In the genomic region with DNA sequence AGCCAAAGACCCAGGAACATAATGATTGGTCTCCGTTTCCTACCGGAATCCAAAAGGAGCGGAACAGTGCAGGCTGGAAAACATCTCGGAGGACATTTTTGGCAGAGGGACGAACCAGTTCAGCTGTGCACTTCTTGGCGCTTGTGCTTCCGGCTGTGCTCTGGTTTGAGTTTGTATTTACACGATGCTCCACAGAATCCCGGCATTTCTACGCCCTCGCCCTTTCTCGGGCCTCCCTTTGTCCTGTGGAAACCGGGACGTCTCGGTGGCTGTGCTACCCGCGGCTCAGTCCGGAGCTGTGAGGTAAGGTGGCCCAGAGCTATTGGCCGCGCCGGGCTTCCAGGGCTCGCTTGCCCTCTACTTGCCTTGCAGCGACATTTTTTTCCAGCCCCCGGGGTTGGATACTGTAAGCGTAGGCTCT, we compare ENCODE assay signal across 7 mouse cellular contexts. TPM values are rescaled to one million over a fixed set of nuclear protein-coding genes. Genes with fewer than 3 reads are reported as not detected.
A peak's percentile ranks its signal among the peaks of the same experiment; 100 is the strongest.
DNase-seq lines count a peak whose midpoint lies in the region; ATAC-seq lines count a peak whose summit lies in the region.

Gene Mrps31 (plus strand): TSS at position 80 of the 421 bp plus-strand sequence.

- peak within 1 kb of the TSS; percentile 57; the same call in 1 of the 2 replicates for H3K27ac ChIP-seq in embryonic facial prominence, embryonic 11.5 days (replicated peaks; ENCODE audit: low read depth, low read length)
- H3K27ac ChIP-seq in limb, embryonic 11.5 days (replicated peaks; ENCODE audit: low read depth, low read length): no peak within 1 kb of the TSS
- H3K27ac ChIP-seq in midbrain, embryonic 14.5 days (replicated peaks; ENCODE audit: low read depth, low read length): peak within 1 kb of the TSS; percentile 81

- peak within 1 kb of the TSS; percentile 69 for H3K4me3 ChIP-seq in embryonic facial prominence, embryonic 11.5 days (ENCODE audit: low read depth, low read length)
- peak within 1 kb of the TSS; percentile 73 for H3K4me3 ChIP-seq in limb, embryonic 11.5 days (ENCODE audit: low read depth, low read length)
- H3K4me3 ChIP-seq in midbrain, embryonic 14.5 days (replicated peaks; ENCODE audit: low read depth, low read length): peak within 1 kb of the TSS; percentile 80

- H3K27me3 ChIP-seq in embryonic facial prominence, embryonic 11.5 days (ENCODE audit: control insufficient read depth, insufficient read depth, low read length): no peaks in the 10 kb centered on the region
- H3K27me3 ChIP-seq in limb, embryonic 11.5 days (ENCODE audit: control insufficient read depth, insufficient read depth, low read length): no peaks in the 10 kb centered on the region
- H3K27me3 ChIP-seq in midbrain, embryonic 14.5 days (ENCODE audit: control insufficient read depth, insufficient read depth, low read length): no peaks in the 10 kb centered on the region

- WGBS in embryonic facial prominence, embryonic 11.5 days: under 1% methylated on average over 25 of the region's 25 CpGs
- WGBS in limb, embryonic 11.5 days: under 1% methylated on average over 25 of the region's 25 CpGs
- WGBS in midbrain, embryonic 14.5 days: under 1% methylated on average over 25 of the region's 25 CpGs

- H3K4me1 ChIP-seq in embryonic facial prominence, embryonic 11.5 days (ENCODE audit: control insufficient read depth, insufficient read depth, low read length): no peaks in the 10 kb centered on the region
- H3K4me1 ChIP-seq in limb, embryonic 11.5 days (ENCODE audit: control insufficient read depth, insufficient read depth, low read length): peaks cover 4% of the 10 kb centered on the region; the same call in 1 of the 2 replicates
- H3K4me1 ChIP-seq in midbrain, embryonic 14.5 days (ENCODE audit: control insufficient read depth, insufficient read depth, low read length): peaks cover 7% of the 10 kb centered on the region

- peak within 1 kb of the TSS; percentile 79 for H3K9ac ChIP-seq in embryonic facial prominence, embryonic 11.5 days (replicated peaks; ENCODE audit: low read length)
- H3K9ac ChIP-seq in limb, embryonic 11.5 days (ENCODE audit: low read length): peak within 1 kb of the TSS; percentile 83
- peak within 1 kb of the TSS; percentile 89 for H3K9ac ChIP-seq in midbrain, embryonic 14.5 days (replicated peaks; ENCODE audit: low read length)

- H3K9me3 ChIP-seq in embryonic facial prominence, embryonic 11.5 days (replicated peaks; ENCODE audit: control insufficient read depth, low read length): no peaks in the 10 kb centered on the region
- no peaks in the 10 kb centered on the region for H3K9me3 ChIP-seq in limb, embryonic 11.5 days (ENCODE audit: control insufficient read depth, low read length)
- H3K9me3 ChIP-seq in midbrain, embryonic 14.5 days (ENCODE audit: control insufficient read depth, low read length): no peaks in the 10 kb centered on the region

- peak; percentile 83 for ATAC-seq in embryonic facial prominence, embryonic 11.5 days (replicated peaks; ENCODE audit: insufficient number of reproducible peaks, low FRiP score, low TSS enrichment, low read depth)
- peak; percentile 80 for ATAC-seq in limb, embryonic 11.5 days (ENCODE audit: insufficient number of reproducible peaks, low FRiP score, low TSS enrichment, low read depth)
- ATAC-seq in midbrain, embryonic 14.5 days (ENCODE audit: low FRiP score, low TSS enrichment): peak; percentile 90

- H3K36me3 ChIP-seq in embryonic facial prominence, embryonic 11.5 days (replicated peaks; ENCODE audit: control insufficient read depth, insufficient read depth, low read depth, low read length): no peaks in the 10 kb centered on the region
- H3K36me3 ChIP-seq in limb, embryonic 11.5 days (ENCODE audit: control insufficient read depth, insufficient read depth, low read length): peaks cover 4% of the 10 kb centered on the region; the same call in 1 of the 2 replicates
- peaks cover 13% of the 10 kb centered on the region for H3K36me3 ChIP-seq in midbrain, embryonic 14.5 days (ENCODE audit: control insufficient read depth, insufficient read depth, low read length)

- DNase-seq in adrenal gland, postnatal 14 days: peak; percentile 87
- DNase-seq in embryonic facial prominence, embryonic 11.5 days (ENCODE audit: low spot score): peak; percentile 90
- peak; percentile 98 for DNase-seq in heart, adult 11 months
- DNase-seq in kidney, adult 18-20 months: peak; percentile 83
- DNase-seq in limb, embryonic 11.5 days (ENCODE audit: low spot score): peak; percentile 90
- peak; percentile 93 for DNase-seq in midbrain, embryonic 14.5 days
- DNase-seq in spleen, adult 18-20 months: peak; percentile 44 to 58

- H3K4me2 ChIP-seq in embryonic facial prominence, embryonic 11.5 days (ENCODE audit: low read depth, low read length): peak within 1 kb of the TSS; percentile 60
- H3K4me2 ChIP-seq in limb, embryonic 11.5 days (ENCODE audit: low read depth, severe bottlenecking): peak within 1 kb of the TSS; percentile 66
- H3K4me2 ChIP-seq in midbrain, embryonic 14.5 days (ENCODE audit: low read length): peak within 1 kb of the TSS; percentile 88

RNA-seq across cellular contexts. Expression of gene Mrps31, which starts in this region (rescaled TPM):
- total RNA-seq in adrenal gland, postnatal 14 days (2021): 50.0 and 51.9 TPM in 2 replicates
- polyA plus RNA-seq in embryonic facial prominence, embryonic 11.5 days (2014; fragmentation: Nextera tagmentation; extraction: Ambion mirVana): 52.7 and 53.9 TPM in 2 replicates
- 44.4 and 45.7 TPM in 2 replicates for polyA plus RNA-seq in limb, embryonic 11.5 days (2014; fragmentation: Nextera tagmentation; extraction: Ambion mirVana)
- 31.4 and 35.1 TPM in 2 replicates for polyA plus RNA-seq in midbrain, embryonic 14.5 days (2014; fragmentation: Nextera tagmentation; extraction: Ambion mirVana)
